Mouse (Mus musculus) forebrain, embryonic 14.5 days (tissue): Measurements from ENCODE around the gene Vmn1r200. TPM values are rescaled to one million over a fixed set of nuclear protein-coding genes. Genes with fewer than 3 reads are reported as not detected.

Experiments used
- polyA plus RNA-seq: library from polyadenylated mRNA; unstranded; fragments of >200 nt; fragmentation: Nextera tagmentation; extraction: Ambion mirVana; gene quantifications from 2 replicates; pipeline ENCODE4 v1.2.1, GENCODE M21; 2014

Gene Vmn1r200
- polyA plus RNA-seq, 1 experiment from 2014 or later, result not detected

Other genes with a start within 250 kb of the Vmn1r200 start
- gene Vmn1r191, start 206.4 kb upstream of the Vmn1r200 start, polyA plus RNA-seq, result not detected in 2 replicates
- not detected in 2 replicates for gene Vmn1r192, start 199.2 kb upstream of the Vmn1r200 start, polyA plus RNA-seq
- gene Vmn1r193, start 167.2 kb upstream of the Vmn1r200 start, polyA plus RNA-seq, result not detected in 2 replicates
- gene Vmn1r194, start 146.2 kb upstream of the Vmn1r200 start, polyA plus RNA-seq, result not detected in 2 replicates
- gene Vmn1r195, start 119.9 kb upstream of the Vmn1r200 start, polyA plus RNA-seq, result not detected in 2 replicates
- gene Vmn1r196, start 100.5 kb upstream of the Vmn1r200 start, polyA plus RNA-seq, result not detected in 2 replicates
- not detected in 2 replicates for gene Vmn1r197, start 65.8 kb upstream of the Vmn1r200 start, polyA plus RNA-seq
- not detected in 2 replicates for gene Vmn1r198, start 40.0 kb upstream of the Vmn1r200 start, polyA plus RNA-seq
- gene Vmn1r199, start 10.6 kb upstream of the Vmn1r200 start, polyA plus RNA-seq, result not detected in 2 replicates
- gene Vmn1r201, start 81.5 kb downstream of the Vmn1r200 start, polyA plus RNA-seq, result not detected in 2 replicates
- 0.03 TPM in 1 of 2 replicates, not detected in the other for gene Vmn1r202, start 115.0 kb downstream of the Vmn1r200 start, polyA plus RNA-seq
- not detected in 2 replicates for gene Vmn1r203, start 127.7 kb downstream of the Vmn1r200 start, polyA plus RNA-seq
- not detected in 2 replicates for gene Vmn1r204, start 162.8 kb downstream of the Vmn1r200 start, polyA plus RNA-seq
- gene Vmn1r205, start 202.6 kb downstream of the Vmn1r200 start, polyA plus RNA-seq, result not detected in 2 replicates
- gene Vmn1r206, start 233.9 kb downstream of the Vmn1r200 start, polyA plus RNA-seq, result not detected in 2 replicates